Mouse (Mus musculus) spleen, adult 12 weeks (tissue): Measurements from ENCODE around the gene Pth1r.
"Not testable (repeated sequence)": the region's sequence is repeated elsewhere in the genome, so short reads cannot be mapped to it uniquely, and the experiment has no call there.

Experiments used
- DNase-seq: peaks from one replicate; pipeline ENCODE4 v3.0.0; 2022; ENCODE audit warnings: low spot score

The Pth1r gene

DNA sequence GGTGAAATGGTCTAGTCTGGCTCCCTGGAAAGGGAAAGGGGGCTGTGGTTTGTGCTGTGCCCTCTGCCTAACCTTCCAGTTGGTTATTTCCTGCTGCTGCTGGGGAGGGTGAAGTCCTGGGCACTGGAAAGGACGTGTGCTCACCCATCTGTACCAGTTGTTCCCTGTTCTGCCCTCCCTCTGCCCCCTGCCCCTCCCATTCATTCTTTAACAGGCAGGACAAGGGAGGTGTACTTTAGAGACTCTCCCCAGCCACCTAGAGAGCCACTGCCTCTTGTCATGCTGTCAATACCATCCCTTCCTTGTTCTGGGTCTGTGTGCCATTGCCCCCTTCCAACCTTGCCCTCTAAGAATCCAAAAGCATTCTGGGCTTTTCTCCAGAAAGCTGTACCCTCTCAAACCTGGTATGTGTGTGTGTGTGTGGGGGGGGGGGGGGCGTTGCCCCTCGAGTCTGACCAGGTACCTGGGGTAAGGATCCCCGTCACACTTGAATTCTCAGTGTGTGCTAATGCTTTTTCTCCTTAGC is 63.3 kb downstream of the Pth1r start:
- DNase-seq = no peak

DNA sequence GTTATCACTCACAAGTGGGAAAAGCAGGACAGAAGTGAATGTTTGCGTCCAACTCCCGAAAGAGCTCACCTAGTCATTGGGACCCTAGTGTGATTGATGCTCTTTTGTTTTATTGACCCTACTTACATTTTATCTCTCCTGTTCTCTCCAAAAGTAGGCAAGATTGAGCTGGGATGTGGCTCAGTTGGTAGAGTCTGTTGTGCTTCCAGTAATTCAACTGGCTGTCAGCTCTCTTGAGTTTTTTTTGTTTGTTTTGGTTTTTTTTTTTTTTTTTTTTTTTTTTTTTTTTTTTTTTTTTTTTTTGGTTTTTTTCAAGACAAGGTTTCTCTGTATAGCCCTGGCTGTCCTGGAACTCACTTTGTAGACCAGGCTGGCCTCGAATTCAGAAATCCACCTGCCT is 64.2 kb downstream of the Pth1r start:
- DNase-seq = not testable (repeated sequence)

- no peak for DNase-seq
Observed at GRCm38 (mm10) chr9:110682255-110682654, 64.7 kb downstream of the Pth1r start.

DNA sequence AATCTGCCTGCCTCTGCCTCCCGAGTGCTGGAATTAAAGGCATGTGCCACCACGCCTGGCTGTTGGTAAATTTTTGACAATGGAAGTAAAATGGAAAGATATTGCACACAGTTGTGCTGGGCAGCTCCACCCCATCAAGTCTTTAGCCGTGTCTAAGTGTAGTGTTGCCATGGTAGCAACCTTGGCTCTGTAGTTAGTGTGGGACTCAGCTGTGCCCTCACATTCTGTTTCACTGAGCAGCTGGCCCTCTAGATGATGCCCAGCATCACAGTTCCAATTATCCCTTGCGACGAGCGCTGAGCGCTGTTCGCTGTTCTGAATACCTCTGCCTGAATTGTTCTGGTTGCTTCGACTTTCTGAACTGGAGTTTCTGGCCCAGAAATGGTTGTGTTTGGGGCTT is 65.1 kb downstream of the Pth1r start:
- no peak for DNase-seq

DNA sequence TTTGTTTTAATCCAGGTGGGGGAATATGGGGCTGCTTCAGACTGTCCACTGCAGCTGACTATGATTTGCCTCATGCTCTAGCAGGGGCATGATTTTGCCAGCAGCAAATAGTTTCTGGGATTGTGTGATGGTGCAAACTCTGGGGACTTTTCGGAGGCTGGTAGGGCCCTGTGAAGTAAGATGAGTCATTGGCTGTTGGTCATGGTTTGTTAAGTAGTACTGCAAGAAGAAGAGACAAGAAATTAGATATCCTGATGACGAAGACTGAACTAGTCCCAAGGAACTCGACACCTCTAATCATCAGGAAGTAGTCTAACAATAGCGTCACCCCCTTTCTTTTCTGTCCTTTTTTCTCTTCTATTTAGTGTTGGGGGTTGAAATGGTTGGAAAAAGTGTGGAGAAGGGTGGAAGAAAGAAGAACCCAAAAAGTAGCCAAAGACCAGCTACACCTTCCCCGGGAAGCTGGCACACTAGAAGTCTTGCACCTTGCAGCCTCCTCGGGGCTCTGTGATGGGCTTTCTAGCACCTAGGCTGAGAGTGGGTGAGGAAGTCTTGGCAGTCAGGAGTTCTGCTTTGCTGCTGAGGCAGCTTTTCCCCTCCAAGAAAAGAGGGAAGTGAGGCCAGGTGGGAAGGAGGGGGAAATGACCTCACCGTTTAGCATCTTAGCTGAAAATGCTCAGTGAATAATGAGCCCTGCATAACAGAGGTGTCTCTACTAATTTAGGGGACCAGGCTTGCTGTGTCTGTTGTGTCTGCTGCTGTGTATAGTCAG is 66.0 kb downstream of the Pth1r start:
- DNase-seq = no peak

- no peak for DNase-seq
Observed at GRCm38 (mm10) chr9:110678886-110679285, 68.1 kb downstream of the Pth1r start.

GRCm38 (mm10) chr9:110676492-110676911 is 70.4 kb downstream of the Pth1r start:
- no peak for DNase-seq

GRCm38 (mm10) chr9:110673107-110673752 is 73.7 kb downstream of the Pth1r start:
- DNase-seq = no peak

DNA sequence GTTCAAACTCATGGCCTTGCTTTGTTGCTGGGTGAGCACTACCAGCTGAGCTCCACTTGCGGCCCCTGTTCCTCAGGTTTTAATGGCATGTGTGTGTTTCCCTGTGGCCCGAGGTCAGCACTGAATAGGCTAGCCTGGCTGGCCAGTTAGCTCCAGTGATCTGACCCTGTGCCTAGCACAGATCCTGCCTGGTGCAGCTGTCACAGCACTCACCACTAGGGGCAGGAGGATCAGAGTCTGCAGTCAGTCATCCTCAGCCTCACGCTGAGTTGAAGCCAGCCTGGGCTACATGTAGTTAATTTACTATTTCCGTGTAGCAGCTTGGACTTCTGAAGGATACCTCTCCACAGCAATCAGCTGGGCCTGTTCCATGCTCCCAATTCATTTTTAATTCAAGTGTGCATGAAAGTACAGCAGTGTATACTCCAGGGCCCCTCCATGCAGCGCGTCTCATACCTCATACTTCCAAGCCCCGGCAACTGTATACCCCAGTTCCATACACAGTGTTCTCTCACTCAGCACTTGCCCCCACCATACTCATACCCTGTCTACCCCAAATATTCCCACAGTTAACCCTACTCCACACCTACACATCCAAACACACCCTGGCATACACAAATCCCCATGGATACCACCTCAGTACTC is 74.4 kb downstream of the Pth1r start:
- no peak for DNase-seq
